Mouse (Mus musculus): ENCODE measurements around the gene H2-Ab1.

GRCm38 (mm10) chr17:34288131-34288530 is 30.6 kb downstream of the H2-Ab1 start:
- no peak for TF ChIP-seq CTCF (IDR thresholded peaks at IDR 0.05; ENCODE audit: control insufficient read depth, insufficient read depth, low read length)
- no peak for TF ChIP-seq POLR2A (IDR thresholded peaks at IDR 0.05; ENCODE audit: borderline replicate concordance, control insufficient read depth, low read depth, low read length)

Measured in bone marrow, adult 2 months (tissue).